Mouse (Mus musculus) heart, embryonic 15.5 days (tissue): Measurements from ENCODE around the gene Vars. TPM values are rescaled to one million over a fixed set of nuclear protein-coding genes. Genes with fewer than 3 reads are reported as not detected.
"Not testable (repeated sequence)": the region's sequence is repeated elsewhere in the genome, so short reads cannot be mapped to it uniquely, and the experiment has no call there.

Experiments used
- ATAC-seq: fragments of 200-750 bp; cut with Nextera tagmentation; replicated peaks from 2 replicates; pipeline ENCODE4 v1.8.0; 2017; ENCODE audit warnings: low read depth, moderate TSS enrichment; ENCODE audit not compliant: insufficient number of reproducible peaks, insufficient read depth, low FRiP score
- H3K27ac ChIP-seq: fragments of 300-500 bp; sonication (generic); 2 replicates; pipeline ENCODE4 v1.5.1; 2015; ENCODE audit warnings: mild to moderate bottlenecking, inconsistent platforms
- H3K27me3 ChIP-seq: fragments of 300-500 bp; sonication (generic); 2 replicates; pipeline ENCODE4 v1.6.1; 2015; ENCODE audit warnings: inconsistent platforms
- H3K36me3 ChIP-seq: fragments of 300-500 bp; sonication (generic); 2 replicates; pipeline ENCODE4 v1.6.1; 2015; ENCODE audit warnings: mild to moderate bottlenecking, inconsistent platforms
- H3K4me1 ChIP-seq: fragments of 300-500 bp; sonication (generic); replicated peaks from 2 replicates; pipeline ENCODE4 v1.6.1; 2015; ENCODE audit warnings: inconsistent platforms
- H3K4me2 ChIP-seq: fragments of 300-500 bp; sonication (generic); 2 replicates; pipeline ENCODE4 v1.6.1; 2015; ENCODE audit warnings: inconsistent platforms, mild to moderate bottlenecking, moderate library complexity
- H3K4me3 ChIP-seq: fragments of 300-500 bp; sonication (generic); 2 replicates; pipeline ENCODE4 v1.5.1; 2015; ENCODE audit warnings: mild to moderate bottlenecking, inconsistent platforms
- H3K9ac ChIP-seq: fragments of 300-500 bp; sonication (generic); 2 replicates; pipeline ENCODE4 v1.6.1; 2015; ENCODE audit warnings: mild to moderate bottlenecking, inconsistent platforms
- H3K9me3 ChIP-seq: fragments of 300-500 bp; sonication (generic); replicated peaks from 2 replicates; pipeline ENCODE4 v1.6.1; 2016; ENCODE audit warnings: inconsistent platforms
- WGBS: fragments of 180-500 bp; shearing (Covaris S2); methylation state at CpG from one replicate; pipeline ENCODE4 v1.1.7; 2015; ENCODE audit warnings: mixed read lengths; 5-methylcytosine and 5-hydroxymethylcytosine counted together
- polyA plus RNA-seq: library from polyadenylated mRNA; unstranded; fragments of >200 nt; fragmentation: Nextera tagmentation; extraction: Ambion mirVana; gene quantifications from 2 replicates; pipeline ENCODE4 v1.2.1, GENCODE M21; 2015

The Vars gene
- polyA plus RNA-seq, 1 experiment from 2014 or later, result 43.0 TPM

- 85% methylated on average over 14 of the region's 14 CpGs for WGBS
- 0 out of 2 replicates have a peak, but pooled peaks cover 17% of the 10 kb centered on the region for H3K36me3 ChIP-seq
- no peaks in the 10 kb centered on the region for H3K9me3 ChIP-seq
- H3K4me1 ChIP-seq, result peaks cover 33% of the 10 kb centered on the region
- no peak overlapping the region for H3K4me3 ChIP-seq
- no peaks in the 10 kb centered on the region for H3K27me3 ChIP-seq
- ATAC-seq, result no peak
- peak overlapping the region; percentile 94 for H3K4me2 ChIP-seq
- no peak overlapping the region for H3K27ac ChIP-seq
- H3K9ac ChIP-seq, result no peak overlapping the region
Observed at GRCm38 (mm10) chr17:34996411-34997141, 4.2 kb upstream of the Vars start.

- no peak overlapping the region for H3K27ac ChIP-seq
- H3K36me3 ChIP-seq, result 0 out of 2 replicates have a peak, but pooled peaks cover 17% of the 10 kb centered on the region
- H3K4me3 ChIP-seq, result no peak overlapping the region
- no peaks in the 10 kb centered on the region for H3K27me3 ChIP-seq
- H3K4me2 ChIP-seq, result peak overlapping the region; percentile 94
- H3K4me1 ChIP-seq, result peaks cover 37% of the 10 kb centered on the region
- ATAC-seq, result no peak
- H3K9ac ChIP-seq, result no peak overlapping the region
- H3K9me3 ChIP-seq, result no peaks in the 10 kb centered on the region
- WGBS, result 90% methylated on average over 5 of the region's 5 CpGs
Observed at GRCm38 (mm10) chr17:34997142-34997483, 3.7 kb upstream of the Vars start.

- Histone ChIP-seq H3K4me3 (peak overlapping the region; percentile 85; the same call in 1 of the 2 replicates), H3K9me3 (no peaks in the 10 kb centered on the region), H3K4me2 (peak overlapping the region; percentile 94), H3K27me3 (no peaks in the 10 kb centered on the region), H3K4me1 (peaks cover 50% of the 10 kb centered on the region), H3K27ac (no peak overlapping the region), H3K36me3 (0 out of 2 replicates have a peak, but pooled peaks cover 17% of the 10 kb centered on the region), H3K9ac (0 out of 2 replicates have a peak overlapping the region, but pooled peaks have one; percentile 14)
- no peak for ATAC-seq
- 85% methylated on average over 15 of the region's 15 CpGs for WGBS
Observed at GRCm38 (mm10) chr17:34998526-34999430, 2.0 kb upstream of the Vars start.

- peak overlapping the region; percentile 94 for H3K4me2 ChIP-seq
- peak overlapping the region; percentile 85 for H3K4me3 ChIP-seq
- peak overlapping the region; percentile 88 for H3K9ac ChIP-seq
- peak overlapping the region; percentile 95 for H3K27ac ChIP-seq
- H3K4me1 ChIP-seq, result peaks cover 50% of the 10 kb centered on the region
- WGBS, result 17% methylated on average over 29 of the region's 32 CpGs
- ATAC-seq, H3K27me3 ChIP-seq, H3K9me3 ChIP-seq: not testable (repeated sequence)
- H3K36me3 ChIP-seq, result peaks cover 26% of the 10 kb centered on the region; the same call in 1 of the 2 replicates
Observed at GRCm38 (mm10) chr17:34999871-35000716, 693 bp upstream of the Vars start.

- Histone ChIP-seq H3K4me2 (peak overlapping the region; percentile 94), H3K4me1 (peaks cover 49% of the 10 kb centered on the region), H3K9ac (peak overlapping the region; percentile 88), H3K27ac (peak overlapping the region; percentile 95), H3K27me3 (no peaks in the 10 kb centered on the region), H3K4me3 (peak overlapping the region; percentile 85), H3K9me3 (no peaks in the 10 kb centered on the region), H3K36me3 (peaks cover 39% of the 10 kb centered on the region)
- ATAC-seq, result no peak; the same call in 1 of the 2 replicates
- under 1% methylated on average over 35 of the region's 35 CpGs for WGBS
Observed at GRCm38 (mm10) chr17:35001452-35002152, 815 bp downstream of the Vars start.

- Histone ChIP-seq H3K27ac (peak overlapping the region; percentile 95), H3K4me3 (peak overlapping the region; percentile 85), H3K36me3 (peaks cover 43% of the 10 kb centered on the region), H3K9me3 (no peaks in the 10 kb centered on the region), H3K4me2 (peak overlapping the region; percentile 94), H3K9ac (peak overlapping the region; percentile 88), H3K27me3 (no peaks in the 10 kb centered on the region), H3K4me1 (peaks cover 43% of the 10 kb centered on the region)
- whole genome bisulfite sequencing, result 8% methylated on average over 12 of the region's 12 CpGs
- ATAC-seq, result no peak
Observed at GRCm38 (mm10) chr17:35002153-35002865, 1.5 kb downstream of the Vars start.

- 57% methylated on average over 9 of the region's 9 CpGs for WGBS
- Histone ChIP-seq H3K9ac (no peak overlapping the region), H3K36me3 (peaks cover 40% of the 10 kb centered on the region)
Observed at GRCm38 (mm10) chr17:35003022-35003838, 2.4 kb downstream of the Vars start.

GRCm38 (mm10) chr17:35004075-35004717, 3.4 kb downstream of the Vars start:
- Histone ChIP-seq H3K27me3 (no peaks in the 10 kb centered on the region), H3K4me2 (no peak overlapping the region), H3K4me3 (no peak overlapping the region), H3K9ac (no peak overlapping the region), H3K4me1 (peaks cover 26% of the 10 kb centered on the region), H3K36me3 (peaks cover 38% of the 10 kb centered on the region), H3K9me3 (no peaks in the 10 kb centered on the region), H3K27ac (no peak overlapping the region)
- 91% methylated on average over 17 of the region's 17 CpGs for WGBS
- no peak for ATAC-seq

More at GRCm38 (mm10) chr17:35003022-35003838, 2.4 kb downstream of the Vars start:
- Histone ChIP-seq H3K27me3 (no peaks in the 10 kb centered on the region), H3K9me3 (no peaks in the 10 kb centered on the region), H3K4me1 (peaks cover 34% of the 10 kb centered on the region), H3K4me2 (peak overlapping the region; percentile 94; the same call in 1 of the 2 replicates), H3K27ac (peak overlapping the region; percentile 95; the same call in 1 of the 2 replicates), H3K4me3 (no peak overlapping the region)
- no peak for ATAC-seq

GRCm38 (mm10) chr17:35005158-35005557, 4.4 kb downstream of the Vars start:
- H3K27me3 ChIP-seq, result no peaks in the 10 kb centered on the region
- H3K9ac ChIP-seq, result no peak overlapping the region
- peaks cover 16% of the 10 kb centered on the region for H3K4me1 ChIP-seq
- H3K27ac ChIP-seq, result no peak overlapping the region
- peaks cover 45% of the 10 kb centered on the region for H3K36me3 ChIP-seq
- no peak overlapping the region for H3K4me3 ChIP-seq
- no peaks in the 10 kb centered on the region for H3K9me3 ChIP-seq
- WGBS, result 91% methylated on average over 10 of the region's 10 CpGs
- H3K4me2 ChIP-seq, result no peak overlapping the region
- no peak for ATAC-seq
